Mouse (Mus musculus) 3134 (cell line): ENCODE data around the gene Med1.

ENCODE experiments used
- DNase-seq: peaks from one replicate; pipeline ENCODE4 v3.0.0-alpha.2; 2011; ENCODE audit warnings: low spot score; ENCODE audit not compliant: insufficient read length; ENCODE audit errors: extremely low read depth

Gene Med1

GRCm38 (mm10) chr11:98149786-98150624, 43.1 kb downstream of the Med1 start, which contains the start of gene Fbxl20:
Gene Fbxl20 (minus strand): TSS chr11:98150403.
- peak; percentile 97 for DNase-seq

- DNase-seq: peak; percentile 86
Observed at GRCm38 (mm10) chr11:98149304-98149750, 43.8 kb downstream of the Med1 start.

GRCm38 (mm10) chr11:98148551-98149301, 44.4 kb downstream of the Med1 start:
- no peak for DNase-seq

GRCm38 (mm10) chr11:98145856-98146255, 47.2 kb downstream of the Med1 start:
- no peak for DNase-seq

GRCm38 (mm10) chr11:98142545-98142944, 50.5 kb downstream of the Med1 start:
- DNase-seq: no peak

GRCm38 (mm10) chr11:98138894-98139293, 54.2 kb downstream of the Med1 start:
- no peak for DNase-seq

- no peak for DNase-seq
Observed at GRCm38 (mm10) chr11:98137836-98138235, 55.3 kb downstream of the Med1 start.

GRCm38 (mm10) chr11:98134951-98135350, 58.1 kb downstream of the Med1 start:
- no peak for DNase-seq

- no peak for DNase-seq
Observed at GRCm38 (mm10) chr11:98123424-98123823, 69.7 kb downstream of the Med1 start.

- no peak for DNase-seq
Observed at GRCm38 (mm10) chr11:98114363-98114762, 78.7 kb downstream of the Med1 start.

- no peak for DNase-seq
Observed at GRCm38 (mm10) chr11:98113504-98113903, 79.6 kb downstream of the Med1 start.

GRCm38 (mm10) chr11:98109706-98110105, 83.4 kb downstream of the Med1 start:
- DNase-seq: no peak
